Mouse (Mus musculus) cerebellum, adult 2 months (tissue): ENCODE measurements around the gene Crtac1. TPM values are rescaled to one million over a fixed set of nuclear protein-coding genes. Genes with fewer than 3 reads are reported as not detected.

ENCODE experiments used
- DNase-seq, 2 experiments: peaks; one replicate each; pipeline ENCODE4 v3.0.0; 2021
- H3K27ac ChIP-seq: fragments of 200-500 bp; 2 replicates; pipeline ENCODE4 v1.5.1; 2012; ENCODE audit warnings: low read length, control low read depth, inconsistent platforms; ENCODE audit not compliant: insufficient read depth
- H3K27me3 ChIP-seq: fragments of 200-500 bp; 2 replicates; pipeline ENCODE4 v1.6.1; 2012; ENCODE audit warnings: inconsistent platforms, mild to moderate bottlenecking, low read length, moderate library complexity; ENCODE audit not compliant: control insufficient read depth, insufficient read depth
- H3K4me1 ChIP-seq: fragments of 200-500 bp; 2 replicates; pipeline ENCODE4 v1.6.1; 2011; ENCODE audit warnings: low read length; ENCODE audit not compliant: control insufficient read depth, insufficient read depth
- H3K4me3 ChIP-seq: fragments of 200-500 bp; replicated peaks from 2 replicates; pipeline ENCODE3; 2011; ENCODE audit warnings: mild to moderate bottlenecking, low read depth, low read length, control low read depth; ENCODE audit not compliant: insufficient read depth
- CTCF ChIP-seq: fragments of 200-500 bp; IDR thresholded peaks from 2 replicates; pipeline ENCODE4 v1.5.1; 2011; ENCODE audit warnings: low read depth, mild to moderate bottlenecking, control low read depth, low read length, moderate library complexity, borderline replicate concordance; ENCODE audit not compliant: insufficient read depth
- POLR2A ChIP-seq: fragments of 200-500 bp; IDR thresholded peaks from 2 replicates; pipeline ENCODE4 v1.6.1; 2011; ENCODE audit warnings: low read length, control low read depth, borderline replicate concordance; ENCODE audit not compliant: insufficient read depth
- WGBS: fragments of 180-500 bp; shearing (Covaris S2); methylation state at CpG from one replicate; pipeline ENCODE4 v1.1.7; 2018; 5-methylcytosine and 5-hydroxymethylcytosine counted together
- polyA plus RNA-seq: library from polyadenylated mRNA; depleted of rRNA; stranded (reverse); fragments of >200 nt; gene quantifications from 2 replicates; pipeline ENCODE4 v1.2.3, GENCODE M21; 2012; rRNA removed

Gene Crtac1
- 22.8 and 30.2 TPM in 2 replicates for polyA plus RNA-seq

GRCm38 (mm10) chr19:42431485-42432190, at the start of gene Crtac1:
Gene Crtac1, minus strand, starts transcription at chr19:42431783.
- Histone ChIP-seq H3K27ac (no peak within 1 kb of the TSS), H3K27me3 (peaks cover 1% of the 10 kb centered on the region; the same call in 1 of the 2 replicates), H3K4me1 (no peaks in the 10 kb centered on the region), H3K4me3 (peak within 1 kb of the TSS; percentile 47)
- no peak for TF ChIP-seq POLR2A
- TF ChIP-seq CTCF, result 0 out of 2 replicates have a peak, but pooled peaks have one; percentile 17
- WGBS, result under 1% methylated on average over 80 of the region's 88 CpGs
- DNase-seq, result peak; percentile 52 to 61

- no peak overlapping the region for H3K27ac ChIP-seq
- no peak for DNase-seq
- no peaks in the 10 kb centered on the region; the same call in 1 of the 2 replicates for H3K4me1 ChIP-seq
- WGBS, result 27% methylated on average over 12 of the region's 12 CpGs
- no peak for TF ChIP-seq CTCF
- no peak for TF ChIP-seq POLR2A
- H3K4me3 ChIP-seq, result no peak overlapping the region
- H3K27me3 ChIP-seq, result peaks cover 2% of the 10 kb centered on the region; the same call in 1 of the 2 replicates
Observed at GRCm38 (mm10) chr19:42478303-42478702, 46.7 kb upstream of the Crtac1 start.

- TF ChIP-seq POLR2A, result no peak
- no peak for TF ChIP-seq CTCF
- no peaks in the 10 kb centered on the region; the same call in 1 of the 2 replicates for H3K4me1 ChIP-seq
- H3K4me3 ChIP-seq, result no peak overlapping the region
- H3K27me3 ChIP-seq, result peaks cover 2% of the 10 kb centered on the region; the same call in 1 of the 2 replicates
- 81% methylated on average over 5 of the region's 5 CpGs for whole genome bisulfite sequencing
- DNase-seq, result no peak
- H3K27ac ChIP-seq, result no peak overlapping the region
Observed at GRCm38 (mm10) chr19:42477769-42478168, 46.2 kb upstream of the Crtac1 start.

GRCm38 (mm10) chr19:42472831-42473230, 41.2 kb upstream of the Crtac1 start:
- no peak overlapping the region for H3K27ac ChIP-seq
- 65% methylated on average over 11 of the region's 11 CpGs for WGBS
- DNase-seq, result no peak
- H3K27me3 ChIP-seq, result no peaks in the 10 kb centered on the region
- no peak for TF ChIP-seq POLR2A
- H3K4me1 ChIP-seq, result no peaks in the 10 kb centered on the region; the same call in 1 of the 2 replicates
- H3K4me3 ChIP-seq, result no peak overlapping the region

- 6% methylated on average over 4 of the region's 4 CpGs for WGBS
- no peaks in the 10 kb centered on the region for H3K27me3 ChIP-seq
- DNase-seq, result peak in 1 of 2 experiments; percentile 36
- no peaks in the 10 kb centered on the region; the same call in 1 of the 2 replicates for H3K4me1 ChIP-seq
- no peak overlapping the region for H3K4me3 ChIP-seq
- no peak overlapping the region for H3K27ac ChIP-seq
- no peak for TF ChIP-seq POLR2A
Observed at GRCm38 (mm10) chr19:42471571-42471970, 40.0 kb upstream of the Crtac1 start.

- Histone ChIP-seq H3K4me1 (peaks cover 5% of the 10 kb centered on the region), H3K27ac (no peak overlapping the region), H3K4me3 (no peak overlapping the region), H3K27me3 (no peaks in the 10 kb centered on the region; the same call in 1 of the 2 replicates)
- WGBS, result 41% methylated on average over 6 of the region's 6 CpGs
- no peak for DNase-seq
- TF ChIP-seq POLR2A (no peak), CTCF (no peak)
Observed at GRCm38 (mm10) chr19:42461851-42462250, 30.3 kb upstream of the Crtac1 start.

- DNase-seq, result no peak
- H3K27me3 ChIP-seq, result no peaks in the 10 kb centered on the region; the same call in 1 of the 2 replicates
- WGBS, result 27% methylated on average over 9 of the region's 9 CpGs
- H3K4me1 ChIP-seq, result peaks cover 5% of the 10 kb centered on the region
- H3K4me3 ChIP-seq, result no peak overlapping the region
- H3K27ac ChIP-seq, result no peak overlapping the region
- TF ChIP-seq CTCF (no peak), POLR2A (no peak)
Observed at GRCm38 (mm10) chr19:42461353-42461752, 29.8 kb upstream of the Crtac1 start.

- WGBS, result 51% methylated on average over 8 of the region's 8 CpGs
- TF ChIP-seq CTCF (no peak), POLR2A (no peak)
- Histone ChIP-seq H3K27ac (no peak overlapping the region), H3K4me3 (no peak overlapping the region), H3K4me1 (peaks cover 5% of the 10 kb centered on the region), H3K27me3 (no peaks in the 10 kb centered on the region; the same call in 1 of the 2 replicates)
- peak in 1 of 2 experiments; percentile 22 for DNase-seq
Observed at GRCm38 (mm10) chr19:42459512-42459911, 27.9 kb upstream of the Crtac1 start.
